ENCODE assay signal across 8 mouse cellular contexts in genomic region chr9:44336093-44336406, GRCm38 (mm10). TPM values are rescaled to one million over a fixed set of nuclear protein-coding genes. Genes with fewer than 3 reads are reported as not detected.
A peak's percentile ranks its signal among the peaks of the same experiment; 100 is the strongest.
DNase-seq lines count a peak whose midpoint lies in the region; ATAC-seq and TF ChIP-seq lines count a peak whose summit lies in the region.

No protein-coding gene starts in this region.

- no peaks in the 10 kb centered on the region for H3K27me3 ChIP-seq in C2C12 (ENCODE audit: control insufficient read depth, insufficient read depth, insufficient read length)
- no peaks in the 10 kb centered on the region for H3K27me3 ChIP-seq in forebrain, embryonic 11.5 days (ENCODE audit: control insufficient read depth, insufficient read depth, low read length)
- H3K27me3 ChIP-seq in liver, embryonic 11.5 days (replicated peaks; ENCODE audit: control insufficient read depth, insufficient read depth, low read length), result no peaks in the 10 kb centered on the region

- H3K4me2 ChIP-seq in forebrain, embryonic 11.5 days (ENCODE audit: low read depth, low read length, severe bottlenecking), result peak overlapping the region; percentile 73
- H3K4me2 ChIP-seq in liver, embryonic 11.5 days, result peak overlapping the region; percentile 91

- 4% methylated on average over 5 of the region's 5 CpGs for WGBS in forebrain, embryonic 11.5 days
- WGBS in liver, embryonic 11.5 days, result 4% methylated on average over 5 of the region's 5 CpGs

- no peaks in the 10 kb centered on the region; the same call in 1 of the 2 replicates for H3K9me3 ChIP-seq in forebrain, embryonic 11.5 days (ENCODE audit: control insufficient read depth, low read length)
- H3K9me3 ChIP-seq in liver, embryonic 11.5 days (ENCODE audit: control insufficient read depth, low read length), result no peaks in the 10 kb centered on the region

- TF ChIP-seq CTCF in gastrocnemius, adult 2 months (IDR thresholded peaks at IDR 0.05), result no peak
- no peak for TF ChIP-seq CTCF in C2C12 (IDR thresholded peaks at IDR 0.05; ENCODE audit: control insufficient read depth, insufficient read depth, insufficient read length)

- H3K79me2 ChIP-seq in C2C12 (ENCODE audit: control insufficient read depth, insufficient read depth), result peaks cover 34% of the 10 kb centered on the region

- peaks cover 23% of the 10 kb centered on the region for H3K79me3 ChIP-seq in C2C12 (ENCODE audit: low read depth)

- peak overlapping the region; percentile 75 for H3K4me3 ChIP-seq in gastrocnemius, adult 2 months
- peak overlapping the region; percentile 86 for H3K4me3 ChIP-seq in C2C12 (ENCODE audit: insufficient read depth, poor library complexity, severe bottlenecking)
- H3K4me3 ChIP-seq in forebrain, embryonic 11.5 days (ENCODE audit: low read depth, low read length), result peak overlapping the region; percentile 99
- H3K4me3 ChIP-seq in liver, embryonic 11.5 days (ENCODE audit: low read depth, low read length), result peak overlapping the region; percentile 96

- peak overlapping the region; percentile 95 for H3K27ac ChIP-seq in gastrocnemius, adult 2 months
- peak overlapping the region; percentile 97; the same call in 1 of the 2 replicates for H3K27ac ChIP-seq in forebrain, embryonic 11.5 days (ENCODE audit: low read depth, low read length)
- peak overlapping the region; percentile 100 for H3K27ac ChIP-seq in liver, embryonic 11.5 days (ENCODE audit: low read depth, low read length)

- DNase-seq in gastrocnemius, adult 2 months, result no peak
- no peak for DNase-seq in gastrocnemius, postnatal 36 days
- DNase-seq in forebrain, embryonic 11.5 days (ENCODE audit: low spot score), result no peak
- DNase-seq in liver, embryonic 11.5 days (ENCODE audit: low spot score), result no peak
- no peak for DNase-seq in urinary bladder, adult 2 months (ENCODE audit: low spot score)
- DNase-seq in adipocyte (ENCODE audit: low spot score), result no peak
- no peak for DNase-seq in thymus, postnatal 36 days

- peaks cover 4% of the 10 kb centered on the region; the same call in 1 of the 2 replicates for H3K4me1 ChIP-seq in forebrain, embryonic 11.5 days (replicated peaks; ENCODE audit: control insufficient read depth, insufficient read depth, low read length)
- H3K4me1 ChIP-seq in liver, embryonic 11.5 days (replicated peaks; ENCODE audit: control insufficient read depth, insufficient read depth, low read length), result peaks cover 11% of the 10 kb centered on the region; the same call in 1 of the 2 replicates

- ATAC-seq in forebrain, embryonic 11.5 days (replicated peaks; ENCODE audit: low FRiP score), result no peak
- ATAC-seq in liver, embryonic 11.5 days (replicated peaks; ENCODE audit: low FRiP score), result no peak

- peaks cover 66% of the 10 kb centered on the region for H3K36me3 ChIP-seq in C2C12 (ENCODE audit: control insufficient read depth, insufficient read depth)
- peaks cover 18% of the 10 kb centered on the region for H3K36me3 ChIP-seq in forebrain, embryonic 11.5 days (ENCODE audit: control insufficient read depth, insufficient read depth, low read length)
- H3K36me3 ChIP-seq in liver, embryonic 11.5 days (ENCODE audit: control insufficient read depth, insufficient read depth, low read length), result peaks cover 56% of the 10 kb centered on the region

- intact Hi-C loops in gastrocnemius, adult 2 months (cut with DNase I), result no loop called here
- intact Hi-C loops in gastrocnemius, postnatal 36 days (cut with DNase I), result loop anchor here (5.0 kb wide), 1 partner anchor 51 kb away; no protein-coding TSS in a partner anchor

- peak overlapping the region; percentile 99 for H3K9ac ChIP-seq in forebrain, embryonic 11.5 days (ENCODE audit: low read length)
- peak overlapping the region; percentile 99 for H3K9ac ChIP-seq in liver, embryonic 11.5 days (ENCODE audit: low read depth, low read length)

- peak overlapping the region; percentile 86 for H3ac ChIP-seq in C2C12 (ENCODE audit: control insufficient read depth, insufficient read length, low read depth)

TF ChIP-seq in C2C12, 6 proteins besides CTCF, POLR2A, EP300 and RAD21:
- TF ChIP-seq MYOD1 (IDR thresholded peaks at IDR 0.05; ENCODE audit: control insufficient read depth, insufficient read length, low read depth) (no peak), MYOG (IDR thresholded peaks at IDR 0.05; ENCODE audit: control insufficient read depth, extremely low read depth, insufficient read length) (no peak), USF1 (IDR thresholded peaks at IDR 0.05; ENCODE audit: low read depth) (no peak), CEBPB (IDR thresholded peaks at IDR 0.05; ENCODE audit: low read depth) (no peak), FOSL1 (IDR thresholded peaks at IDR 0.05; ENCODE audit: insufficient read depth, low read length, poor library complexity, severe bottlenecking) (no peak), MAX (IDR thresholded peaks at IDR 0.05) (no peak)

RNA-seq across cellular contexts. Expression of gene H2afx, which starts 1.6 kb away (rescaled TPM):
- 1 to 10 TPM; 8.4 to 8.7 TPM for total RNA-seq in gastrocnemius, adult 2 months (2021)
- 10 to 100 TPM in 1 of 2 experiments, 1 to 10 TPM in 1; 10.0 to 12.9 TPM for total RNA-seq in gastrocnemius, postnatal 36 days (2021)
- 347 TPM for polyA plus RNA-seq in C2C12 (2012; fragmentation: generic; extraction: Trizol)
- 463 and 498 TPM in 2 replicates for polyA plus RNA-seq in forebrain, embryonic 11.5 days (2014; fragmentation: Nextera tagmentation; extraction: Ambion mirVana)
- 250 TPM in 2 replicates for polyA plus RNA-seq in liver, embryonic 11.5 days (2014; fragmentation: Nextera tagmentation; extraction: Ambion mirVana)
- 19.8 and 22.1 TPM in 2 replicates for polyA plus RNA-seq in urinary bladder, adult 2 months (2012; rRNA removed)

RNA-seq across cellular contexts. Expression of gene Hmbs, which starts 8.0 kb away (rescaled TPM):
- 10 to 100 TPM; 21.9 to 29.1 TPM for total RNA-seq in gastrocnemius, adult 2 months (2021)
- 10 to 100 TPM; 19.7 to 21.2 TPM for total RNA-seq in gastrocnemius, postnatal 36 days (2021)
- 59.6 TPM for polyA plus RNA-seq in C2C12 (2012; fragmentation: generic; extraction: Trizol)
- polyA plus RNA-seq in forebrain, embryonic 11.5 days (2014; fragmentation: Nextera tagmentation; extraction: Ambion mirVana), result 155 and 166 TPM in 2 replicates
- 879 and 949 TPM in 2 replicates for polyA plus RNA-seq in liver, embryonic 11.5 days (2014; fragmentation: Nextera tagmentation; extraction: Ambion mirVana)
- polyA plus RNA-seq in urinary bladder, adult 2 months (2012; rRNA removed), result 34.4 and 40.7 TPM in 2 replicates

RNA-seq across cellular contexts. Expression of gene Dpagt1, which starts 10.2 kb away (rescaled TPM):
- 10 to 100 TPM; 12.3 to 14.1 TPM for total RNA-seq in gastrocnemius, adult 2 months (2021)
- 10 to 100 TPM; 11.9 to 12.7 TPM for total RNA-seq in gastrocnemius, postnatal 36 days (2021)
- 34.0 TPM for polyA plus RNA-seq in C2C12 (2012; fragmentation: generic; extraction: Trizol)
- polyA plus RNA-seq in forebrain, embryonic 11.5 days (2014; fragmentation: Nextera tagmentation; extraction: Ambion mirVana), result 47.7 and 49.1 TPM in 2 replicates
- polyA plus RNA-seq in liver, embryonic 11.5 days (2014; fragmentation: Nextera tagmentation; extraction: Ambion mirVana), result 39.5 and 41.9 TPM in 2 replicates
- polyA plus RNA-seq in urinary bladder, adult 2 months (2012; rRNA removed), result 24.7 and 25.8 TPM in 2 replicates

RNA-seq across cellular contexts. Expression of gene C2cd2l, which starts 16.0 kb away (rescaled TPM):
- 10 to 100 TPM; 14.9 to 17.8 TPM for total RNA-seq in gastrocnemius, adult 2 months (2021)
- total RNA-seq in gastrocnemius, postnatal 36 days (2021), result 10 to 100 TPM; 12.8 to 14.2 TPM
- polyA plus RNA-seq in C2C12 (2012; fragmentation: generic; extraction: Trizol), result 18.8 TPM
- polyA plus RNA-seq in forebrain, embryonic 11.5 days (2014; fragmentation: Nextera tagmentation; extraction: Ambion mirVana), result 12.2 and 13.7 TPM in 2 replicates
- 8.9 and 9.3 TPM in 2 replicates for polyA plus RNA-seq in liver, embryonic 11.5 days (2014; fragmentation: Nextera tagmentation; extraction: Ambion mirVana)
- 30.5 and 31.4 TPM in 2 replicates for polyA plus RNA-seq in urinary bladder, adult 2 months (2012; rRNA removed)

RNA-seq across cellular contexts. Expression of gene Vps11, which starts 25.4 kb away (rescaled TPM):
- total RNA-seq in gastrocnemius, adult 2 months (2021), result 10 to 100 TPM; 16.6 to 19.5 TPM
- total RNA-seq in gastrocnemius, postnatal 36 days (2021), result 10 to 100 TPM; 15.4 to 16.2 TPM
- 26.1 TPM for polyA plus RNA-seq in C2C12 (2012; fragmentation: generic; extraction: Trizol)
- 32.2 and 35.7 TPM in 2 replicates for polyA plus RNA-seq in forebrain, embryonic 11.5 days (2014; fragmentation: Nextera tagmentation; extraction: Ambion mirVana)
- polyA plus RNA-seq in liver, embryonic 11.5 days (2014; fragmentation: Nextera tagmentation; extraction: Ambion mirVana), result 25.2 and 26.1 TPM in 2 replicates
- 22.0 and 26.8 TPM in 2 replicates for polyA plus RNA-seq in urinary bladder, adult 2 months (2012; rRNA removed)

Comparison
In these comparisons a context has a peak if more than half of its experiments do, and no peak if none do; other contexts are left out.
1. RNA of gene H2afx, which starts 1.6 kb away (polyA plus RNA-seq): 463 to 498 TPM in forebrain, embryonic 11.5 days, 347 TPM in C2C12 (single experiment) and 250 TPM in liver, embryonic 11.5 days; 19.8 to 22.1 TPM in urinary bladder, adult 2 months; every median in the first group is over 10 times any median in the second.
2. Peak in every context shown above with its lines, with median percentiles within 50 percentile points of each other: H3K27ac ChIP-seq and H3K4me3 ChIP-seq.